Mouse (Mus musculus) midbrain, embryonic 14.5 days (tissue): Measurements from ENCODE around the gene Rogdi. TPM values are rescaled to one million over a fixed set of nuclear protein-coding genes. Genes with fewer than 3 reads are reported as not detected.

Experiments used
- ATAC-seq: fragments of 200-750 bp; cut with Nextera tagmentation; 2 replicates; pipeline ENCODE4 v1.8.0; 2017; ENCODE audit warnings: moderate number of reproducible peaks, moderate library complexity; ENCODE audit not compliant: low FRiP score, low TSS enrichment
- DNase-seq: peaks from one replicate; pipeline ENCODE4 v3.0.0-alpha.2; 2015
- H3K27ac ChIP-seq: fragments of 300-500 bp; sonication (generic); replicated peaks from 2 replicates; pipeline ENCODE4 v1.5.1; 2014; ENCODE audit warnings: mild to moderate bottlenecking, low read depth, low read length, moderate library complexity
- H3K27me3 ChIP-seq: fragments of 300-500 bp; sonication (generic); 2 replicates; pipeline ENCODE4 v1.6.1; 2014; ENCODE audit warnings: low read length, control low read depth, mixed read lengths; ENCODE audit not compliant: control insufficient read depth, insufficient read depth
- H3K36me3 ChIP-seq: fragments of 300-500 bp; sonication (generic); 2 replicates; pipeline ENCODE4 v1.6.1; 2014; ENCODE audit warnings: low read length, control low read depth; ENCODE audit not compliant: control insufficient read depth, insufficient read depth
- H3K4me1 ChIP-seq: fragments of 300-500 bp; sonication (generic); 2 replicates; pipeline ENCODE4 v1.6.1; 2014; ENCODE audit warnings: mild to moderate bottlenecking, antibody characterized with exemption, low read length, control low read depth; ENCODE audit not compliant: control insufficient read depth, insufficient read depth
- H3K4me2 ChIP-seq: fragments of 300-500 bp; sonication (generic); 2 replicates; pipeline ENCODE4 v1.6.1; 2014; ENCODE audit warnings: mild to moderate bottlenecking, low read length, moderate library complexity
- H3K4me3 ChIP-seq: fragments of 300-500 bp; sonication (generic); replicated peaks from 2 replicates; pipeline ENCODE4 v1.5.1; 2014; ENCODE audit warnings: low read depth, low read length
- H3K9ac ChIP-seq: fragments of 300-500 bp; sonication (generic); replicated peaks from 2 replicates; pipeline ENCODE4 v1.6.1; 2014; ENCODE audit warnings: mild to moderate bottlenecking, low read length, moderate library complexity
- H3K9me3 ChIP-seq: fragments of 300-500 bp; sonication (generic); 2 replicates; pipeline ENCODE4 v1.6.1; 2016; ENCODE audit warnings: low read length, control low read depth, mixed read lengths; ENCODE audit not compliant: control insufficient read depth
- WGBS: fragments of 180-500 bp; shearing (Covaris S2); extraction: QIAGEN DNeasy Blood & Tissue Kit; methylation state at CpG from one replicate; pipeline ENCODE4 v1.1.7; 2014; 5-methylcytosine and 5-hydroxymethylcytosine counted together
- polyA plus RNA-seq: library from polyadenylated mRNA; unstranded; fragments of >200 nt; fragmentation: Nextera tagmentation; extraction: Ambion mirVana; gene quantifications from 2 replicates; pipeline ENCODE4 v1.2.1, GENCODE M21; 2014

The Rogdi gene
- polyA plus RNA-seq, 1 experiment from 2014 or later: 132 TPM

DNA sequence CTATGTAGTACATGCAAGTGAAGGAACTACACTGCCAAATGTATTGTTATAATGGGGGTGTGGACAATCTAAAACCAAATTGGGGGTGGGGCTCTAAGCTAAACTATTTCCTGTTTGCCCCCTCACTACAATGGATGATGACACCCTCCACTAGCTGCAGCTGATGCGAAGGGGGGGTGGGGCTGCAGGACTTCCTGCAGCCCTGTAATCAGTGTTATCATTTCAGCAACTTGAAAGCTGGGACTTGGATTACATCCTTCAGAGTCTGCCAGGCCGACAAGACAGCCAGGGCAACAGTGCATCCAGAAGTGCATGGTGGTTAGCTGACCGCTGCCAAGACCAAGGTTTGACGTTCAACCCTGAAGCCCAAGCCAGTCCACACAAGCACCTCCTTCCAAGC is 41.7 kb downstream of the Rogdi start:
- no peak overlapping the region for H3K4me2 ChIP-seq
- H3K27me3 ChIP-seq: no peaks in the 10 kb centered on the region
- WGBS: 85% methylated on average over 4 of the region's 4 CpGs
- H3K4me1 ChIP-seq: no peaks in the 10 kb centered on the region
- H3K27ac ChIP-seq: no peak overlapping the region
- H3K9me3 ChIP-seq: no peaks in the 10 kb centered on the region
- no peak for ATAC-seq
- no peak overlapping the region for H3K9ac ChIP-seq
- no peak for DNase-seq
- peaks cover 12% of the 10 kb centered on the region for H3K36me3 ChIP-seq
- no peak overlapping the region for H3K4me3 ChIP-seq

DNA sequence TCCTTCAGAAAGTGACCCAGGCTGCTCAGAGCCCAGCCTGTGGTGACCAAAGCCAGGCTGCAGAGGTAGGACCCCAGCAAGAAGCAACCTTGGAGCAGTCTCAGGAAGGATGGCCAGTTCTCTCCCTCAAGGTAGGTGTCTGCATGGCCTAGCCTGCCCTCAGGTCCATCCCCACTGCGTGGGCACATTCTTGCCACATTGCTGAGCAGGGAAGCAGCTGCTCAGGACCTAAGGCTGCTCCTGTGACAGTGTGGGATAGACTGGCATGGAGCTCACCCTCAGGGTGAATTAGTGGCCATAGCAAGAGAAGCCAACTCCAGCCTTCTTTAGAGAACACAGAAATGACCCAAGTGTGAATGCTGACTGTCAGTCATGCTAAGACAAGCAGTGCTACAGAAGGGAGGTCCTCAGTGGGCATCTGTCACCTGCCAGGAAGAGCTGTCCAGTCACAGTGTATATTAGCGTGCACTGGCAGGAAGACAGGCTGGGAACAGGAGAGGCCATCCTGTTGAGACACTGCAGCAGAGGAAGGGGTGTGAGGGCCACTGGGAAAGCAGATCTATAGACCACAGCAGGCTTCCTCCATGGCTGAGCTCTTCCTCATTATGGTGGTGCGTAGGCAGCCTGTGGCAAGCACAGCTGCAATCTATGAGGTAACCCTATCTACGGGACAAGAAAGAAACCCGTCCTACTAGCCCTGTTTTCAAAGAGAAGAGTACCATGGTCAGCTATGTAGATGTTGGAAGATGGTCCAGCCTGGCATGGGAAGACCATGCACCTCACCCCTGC is 44.1 kb downstream of the Rogdi start:
- no peak for DNase-seq
- no peak overlapping the region for H3K4me2 ChIP-seq
- H3K27ac ChIP-seq: no peak overlapping the region
- H3K36me3 ChIP-seq: peaks cover 12% of the 10 kb centered on the region
- ATAC-seq: no peak
- no peaks in the 10 kb centered on the region for H3K27me3 ChIP-seq
- WGBS: 94% methylated on average over 5 of the region's 5 CpGs
- peaks cover 6% of the 10 kb centered on the region; the same call in 1 of the 2 replicates for H3K4me1 ChIP-seq
- H3K9me3 ChIP-seq: no peaks in the 10 kb centered on the region
- no peak overlapping the region for H3K4me3 ChIP-seq
- no peak overlapping the region for H3K9ac ChIP-seq

DNA sequence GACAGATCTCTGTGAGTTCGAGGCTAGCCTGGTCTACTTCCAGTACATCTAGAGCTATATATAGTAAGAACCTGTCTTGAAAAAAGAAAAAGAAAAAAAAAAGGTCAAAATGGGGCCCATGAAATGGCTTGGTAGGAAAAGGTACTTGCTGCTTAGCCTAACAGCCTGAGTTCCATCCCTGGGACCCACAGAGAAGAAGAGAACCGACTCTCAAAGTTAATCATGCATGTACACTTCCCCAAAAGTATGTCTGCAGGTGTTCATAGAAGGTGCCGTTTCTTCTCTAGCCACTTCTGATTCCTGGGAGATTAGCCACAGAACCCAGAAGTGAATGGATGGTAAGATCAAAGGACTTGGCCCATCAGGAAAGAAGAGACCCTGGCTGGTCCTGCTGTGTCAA is 44.9 kb downstream of the Rogdi start:
- no peak for ATAC-seq
- peaks cover 12% of the 10 kb centered on the region for H3K36me3 ChIP-seq
- no peak overlapping the region for H3K27ac ChIP-seq
- H3K9ac ChIP-seq: no peak overlapping the region
- no peak overlapping the region for H3K4me3 ChIP-seq
- H3K27me3 ChIP-seq: no peaks in the 10 kb centered on the region
- 70% methylated on average over 3 of the region's 3 CpGs for WGBS
- DNase-seq: no peak
- peaks cover 7% of the 10 kb centered on the region for H3K4me1 ChIP-seq
- no peaks in the 10 kb centered on the region for H3K9me3 ChIP-seq
- H3K4me2 ChIP-seq: no peak overlapping the region

DNA sequence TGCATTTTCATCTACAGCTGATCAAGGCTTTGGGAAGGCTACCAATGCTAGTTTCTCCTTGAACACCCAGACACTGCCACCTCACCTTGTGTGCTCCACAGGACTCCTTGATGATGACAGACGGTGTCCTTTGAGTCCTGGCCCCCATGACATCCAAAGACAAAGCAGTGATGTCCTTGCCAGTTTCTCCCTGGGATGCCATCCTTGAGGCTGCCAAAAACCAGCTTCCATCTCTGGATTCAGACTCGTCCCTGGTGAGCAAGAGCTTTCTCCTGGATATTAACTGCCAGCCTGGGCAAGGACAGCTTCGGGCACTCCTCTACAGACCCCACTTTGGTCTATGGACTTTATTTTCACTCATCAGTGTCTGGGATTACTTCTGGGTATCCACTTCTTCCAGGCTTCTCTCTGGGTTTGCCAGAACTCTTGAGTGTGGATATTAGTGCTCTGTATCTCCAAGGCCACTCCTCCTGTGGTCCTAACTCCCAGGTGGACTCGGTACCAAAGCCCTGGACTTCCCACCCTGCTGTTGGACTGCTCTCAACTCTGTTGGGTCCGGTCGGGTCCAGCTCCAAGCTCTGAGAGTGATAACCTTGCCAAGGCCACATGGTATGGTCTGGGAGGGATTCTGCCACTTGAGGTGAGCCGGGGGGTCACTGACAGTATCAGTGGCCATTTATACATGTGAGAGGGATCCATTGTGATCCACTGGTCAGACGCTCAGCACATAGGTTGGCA is 47.8 kb downstream of the Rogdi start:
- 88% methylated on average over 8 of the region's 8 CpGs for WGBS
- no peak overlapping the region for H3K27ac ChIP-seq

DNA sequence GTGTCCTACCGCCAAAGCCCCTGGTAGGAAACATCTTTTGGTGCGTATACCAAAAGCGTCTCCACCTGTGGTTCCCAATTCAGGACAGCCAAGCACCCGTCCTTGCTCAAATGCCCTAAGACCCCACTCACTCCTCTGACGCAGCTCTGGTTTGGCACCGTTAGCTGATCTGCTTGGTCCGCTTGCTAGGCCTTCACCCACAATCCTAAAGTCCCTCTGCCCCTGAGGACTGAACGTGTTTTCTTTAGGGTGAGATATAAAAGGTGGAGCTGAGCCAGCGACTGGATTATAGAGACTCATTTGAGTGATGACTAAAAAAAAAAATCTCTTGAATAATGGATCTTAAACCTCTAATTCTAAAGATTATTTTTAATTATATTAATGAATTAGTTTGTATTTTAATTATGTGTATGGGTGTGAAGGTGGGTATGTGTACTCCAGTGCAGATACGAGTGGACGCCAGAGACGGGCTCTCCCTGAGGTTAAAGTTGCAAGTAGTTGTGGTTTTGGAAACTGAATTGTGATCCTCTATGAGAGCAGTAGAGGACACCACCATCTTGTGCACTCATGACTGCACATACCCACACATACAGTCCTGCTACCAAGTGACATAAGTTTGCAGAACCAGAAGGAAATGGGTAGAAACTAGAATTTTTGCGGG is 48.5 kb downstream of the Rogdi start:
- peaks cover 19% of the 10 kb centered on the region for H3K36me3 ChIP-seq
- H3K4me3 ChIP-seq: peak overlapping the region; percentile 92
- peak overlapping the region; percentile 77 for H3K4me2 ChIP-seq
- 22% methylated on average over 13 of the region's 13 CpGs for WGBS
- no peaks in the 10 kb centered on the region for H3K27me3 ChIP-seq
- H3K9ac ChIP-seq: peak overlapping the region; percentile 88
- peaks cover 13% of the 10 kb centered on the region for H3K4me1 ChIP-seq
- peak overlapping the region; percentile 86 for H3K27ac ChIP-seq
- no peaks in the 10 kb centered on the region for H3K9me3 ChIP-seq
- ATAC-seq (peak; percentile 15), DNase-seq (peak; percentile 49)

More for the DNA sequence above, 47.8 kb downstream of the Rogdi start:
- ATAC-seq (no peak), DNase-seq (no peak)
- Histone ChIP-seq H3K4me3 (peak overlapping the region; percentile 92; the same call in 1 of the 2 replicates), H3K9ac (no peak overlapping the region), H3K36me3 (peaks cover 12% of the 10 kb centered on the region), H3K4me1 (peaks cover 13% of the 10 kb centered on the region), H3K27me3 (no peaks in the 10 kb centered on the region), H3K9me3 (no peaks in the 10 kb centered on the region), H3K4me2 (peak overlapping the region; percentile 77; the same call in 1 of the 2 replicates)

DNA sequence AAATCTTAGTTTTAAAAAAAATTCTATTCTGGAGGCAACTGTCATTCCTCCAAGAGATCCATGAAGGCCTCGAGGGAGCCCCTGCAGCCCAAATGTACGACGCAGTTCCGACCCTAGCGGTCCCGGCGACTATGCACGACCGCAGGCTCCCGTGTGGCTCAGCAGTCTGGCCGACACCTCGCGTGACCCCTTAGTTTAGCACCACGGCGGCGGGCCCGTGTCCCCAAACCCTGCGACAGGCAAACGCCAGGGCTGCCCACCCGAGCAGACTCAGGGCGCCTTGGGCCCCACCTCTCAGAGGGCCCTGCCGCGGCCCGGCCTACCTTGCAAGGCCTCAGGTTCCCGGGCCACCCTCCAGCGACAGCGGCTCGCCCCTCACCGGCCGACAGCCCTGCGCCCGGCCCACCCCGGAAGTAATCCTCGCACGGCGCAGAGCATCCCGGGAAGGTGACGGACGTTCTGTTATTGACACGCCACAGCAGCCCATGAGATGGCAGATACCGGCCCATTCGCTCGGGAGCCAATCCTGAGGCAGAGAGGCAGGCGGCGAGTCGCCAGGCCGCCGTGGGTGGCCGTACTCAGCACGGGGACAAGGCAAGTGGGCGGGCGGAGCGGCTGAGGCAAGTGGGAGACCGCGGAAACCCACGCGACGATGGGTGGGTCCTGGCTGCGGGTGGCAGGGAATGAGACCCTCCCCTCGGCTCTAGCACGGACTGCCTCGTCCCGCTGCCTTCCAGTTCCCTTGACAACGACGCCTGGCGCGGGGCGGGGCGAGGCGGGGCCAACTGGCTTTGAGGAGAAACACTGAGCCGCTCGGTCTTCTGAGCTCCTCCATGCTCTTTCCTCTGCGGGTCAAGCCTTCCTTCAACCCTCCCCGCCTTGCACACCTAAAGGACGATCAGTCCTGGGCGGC is 49.3 kb downstream of the Rogdi start, which contains the start of gene Anks3:
Gene Anks3, minus strand, starts transcription at position 409 of the 913 bp plus-strand sequence.
- DNase-seq (peak; percentile 96), ATAC-seq (peak; percentile 98)
- Histone ChIP-seq H3K4me2 (peak within 1 kb of the TSS; percentile 77), H3K27ac (peak within 1 kb of the TSS; percentile 86), H3K36me3 (peaks cover 18% of the 10 kb centered on the region), H3K4me1 (peaks cover 13% of the 10 kb centered on the region), H3K9me3 (no peaks in the 10 kb centered on the region), H3K27me3 (no peaks in the 10 kb centered on the region), H3K9ac (peak within 1 kb of the TSS; percentile 88), H3K4me3 (peak within 1 kb of the TSS; percentile 92)
- under 1% methylated on average over 76 of the region's 76 CpGs for WGBS

DNA sequence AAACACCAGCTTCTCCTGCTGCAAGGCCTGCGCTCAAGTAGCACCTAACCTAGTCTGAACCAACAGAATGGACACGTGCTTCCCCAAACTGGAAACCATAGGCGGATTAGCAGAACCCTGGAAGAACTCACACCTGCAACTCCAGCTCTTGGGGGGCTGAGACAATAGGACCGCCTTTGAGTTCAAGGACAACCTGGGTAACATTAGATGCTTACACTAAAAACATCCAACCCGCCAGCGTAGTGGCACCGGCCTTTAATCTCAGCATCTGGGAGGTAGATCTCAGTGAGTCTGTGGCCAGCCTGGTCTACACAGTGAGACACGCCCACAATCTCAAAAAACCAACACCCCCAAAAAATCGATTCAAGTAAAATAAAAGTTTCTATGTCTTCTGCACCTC is 50.0 kb downstream of the Rogdi start:
- Histone ChIP-seq H3K36me3 (peaks cover 11% of the 10 kb centered on the region), H3K4me3 (peak overlapping the region; percentile 92), H3K27ac (no peak overlapping the region), H3K4me2 (peak overlapping the region; percentile 77), H3K27me3 (no peaks in the 10 kb centered on the region), H3K9ac (peak overlapping the region; percentile 88), H3K4me1 (peaks cover 13% of the 10 kb centered on the region), H3K9me3 (no peaks in the 10 kb centered on the region)
- ATAC-seq: no peak
- 43% methylated on average over 9 of the region's 9 CpGs for WGBS
- DNase-seq: no peak

DNA sequence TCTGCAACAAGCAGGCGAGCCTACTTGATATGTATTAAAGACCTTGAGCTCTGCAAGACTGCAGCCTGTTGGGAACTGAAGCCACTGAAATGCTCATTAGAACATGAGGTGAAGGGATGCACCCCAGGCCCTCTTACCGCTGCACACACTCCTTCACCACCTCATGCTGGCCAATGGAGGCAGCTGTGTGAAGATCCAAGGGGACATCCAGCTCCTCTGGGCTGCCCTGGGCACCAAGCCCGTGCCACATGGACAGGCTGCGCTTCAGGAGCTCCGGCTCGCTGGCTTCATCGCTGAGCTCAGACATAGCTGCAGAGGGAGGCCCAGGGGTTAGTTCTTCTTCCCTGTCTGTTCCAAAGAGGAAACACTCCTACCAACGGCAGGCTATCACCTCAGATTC is 53.1 kb downstream of the Rogdi start:
- WGBS: 93% methylated on average over 8 of the region's 8 CpGs
- ATAC-seq: no peak
- peaks cover 11% of the 10 kb centered on the region for H3K4me1 ChIP-seq
- no peak overlapping the region for H3K4me2 ChIP-seq
- no peak overlapping the region for H3K9ac ChIP-seq
- DNase-seq: no peak
- H3K36me3 ChIP-seq: peaks cover 36% of the 10 kb centered on the region
- no peaks in the 10 kb centered on the region for H3K9me3 ChIP-seq
- H3K4me3 ChIP-seq: no peak overlapping the region
- H3K27ac ChIP-seq: no peak overlapping the region
- H3K27me3 ChIP-seq: no peaks in the 10 kb centered on the region
